Comparison of ENCODE assay signal across 26 mouse cellular contexts in the genomic region with DNA sequence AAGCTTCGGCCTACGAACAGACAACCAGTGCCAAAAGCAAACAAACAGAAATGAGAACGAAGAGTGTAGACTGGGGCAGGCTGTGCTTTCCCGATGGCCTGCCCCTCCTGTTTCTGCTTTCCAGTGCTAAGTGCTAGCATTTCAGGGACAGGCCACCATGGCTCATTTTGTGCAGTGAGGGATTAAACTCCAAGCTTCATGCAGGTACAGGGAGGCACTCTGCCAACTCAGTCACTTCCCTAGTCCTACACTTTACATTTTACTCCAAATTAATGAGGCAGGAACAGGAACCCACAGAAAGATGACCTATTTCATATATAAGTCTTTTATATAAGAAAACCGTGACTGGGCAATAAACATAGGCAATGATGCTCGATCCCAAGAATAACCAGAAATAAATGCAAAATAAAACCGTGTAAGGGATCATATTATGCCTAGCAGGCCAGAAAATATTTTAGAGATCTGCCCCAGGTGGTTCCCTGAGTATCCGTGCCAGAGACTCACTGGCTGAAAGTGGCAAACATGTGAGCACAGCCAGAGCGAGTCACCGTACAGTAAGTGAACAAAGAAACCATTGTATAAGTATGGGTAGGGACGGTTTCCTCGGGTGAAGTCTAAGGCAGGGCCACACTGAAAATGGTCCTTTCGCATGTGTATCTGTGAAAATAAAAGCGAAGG. TPM values are rescaled to one million over a fixed set of nuclear protein-coding genes. Genes with fewer than 3 reads are reported as not detected.
DNase-seq lines count a peak whose midpoint lies in the region; ATAC-seq lines count a peak whose summit lies in the region.
"Had no signal": no experiment of that assay in that cellular context is flagged by ENCODE, and none has a peak within 500 bp of the region (broad histone marks: within the 10 kb centered on the region; RNA-seq: fewer than 3 reads in every experiment).

No protein-coding gene starts in this region.

- H3K36me3 ChIP-seq in lung, embryonic 15.5 days: no peaks in the 10 kb centered on the region
- no peaks in the 10 kb centered on the region for H3K36me3 ChIP-seq in embryonic facial prominence, embryonic 14.5 days (ENCODE audit: control insufficient read depth, insufficient read depth, low read length)
- no peaks in the 10 kb centered on the region for H3K36me3 ChIP-seq in limb, embryonic 10.5 days
- H3K36me3 ChIP-seq: heart, embryonic 15.5 days; hindbrain, embryonic 15.5 days had no signal

- H3K4me2 ChIP-seq in lung, embryonic 15.5 days: no peak overlapping the region
- no peak overlapping the region for H3K4me2 ChIP-seq in embryonic facial prominence, embryonic 14.5 days (ENCODE audit: low read depth, low read length)
- H3K4me2 ChIP-seq: forebrain, embryonic 13.5 days; heart, embryonic 15.5 days; hindbrain, embryonic 15.5 days had no signal

- DNase-seq in lung, postnatal 10 days: no peak
- DNase-seq in embryonic facial prominence, embryonic 14.5 days (ENCODE audit: low spot score): peak; percentile 32
- DNase-seq in limb, embryonic 10.5 days (ENCODE audit: low spot score): peak; percentile 14
- no peak for DNase-seq in thymus, postnatal 0 days (ENCODE audit: low spot score)
- DNase-seq in kidney, postnatal 4 days: no peak
- DNase-seq: adrenal gland, postnatal 14 days; cerebellum, adult 11 months; embryo, embryonic 11 days; gastrocnemius, postnatal 14 days; heart, adult 2 months; kidney, adult 2 months; kidney, postnatal 10 days; layer of hippocampus, postnatal 36 days; lung, postnatal 4 days; retina, postnatal 1 day; right cerebral cortex, postnatal 4 days; thymus, postnatal 25 days had no signal

- no peak overlapping the region for H3K9ac ChIP-seq in lung, embryonic 15.5 days
- H3K9ac ChIP-seq in embryonic facial prominence, embryonic 14.5 days (ENCODE audit: low read depth, low read length): no peak overlapping the region
- H3K9ac ChIP-seq: forebrain, embryonic 13.5 days; heart, embryonic 15.5 days; hindbrain, embryonic 15.5 days; liver, embryonic 14.5 days had no signal

- no peaks in the 10 kb centered on the region for H3K4me1 ChIP-seq in lung, embryonic 15.5 days
- no peaks in the 10 kb centered on the region for H3K4me1 ChIP-seq in embryonic facial prominence, embryonic 14.5 days (ENCODE audit: control insufficient read depth, insufficient read depth, low read length)
- peaks cover 3% of the 10 kb centered on the region; the same call in 1 of the 2 replicates for H3K4me1 ChIP-seq in limb, embryonic 10.5 days
- H3K4me1 ChIP-seq: forebrain, embryonic 13.5 days; heart, embryonic 15.5 days; hindbrain, embryonic 15.5 days had no signal

- peak; percentile 35; the same call in 1 of the 2 replicates for ATAC-seq in lung, embryonic 15.5 days (ENCODE audit: borderline replicate concordance, extremely low read depth, low FRiP score, low TSS enrichment)
- peak; percentile 53; the same call in 1 of the 2 replicates for ATAC-seq in embryonic facial prominence, embryonic 14.5 days (ENCODE audit: low read depth)
- no peak for ATAC-seq in monocyte, adult 5-6 weeks (replicated peaks; ENCODE audit: insufficient number of reproducible peaks, low FRiP score, low TSS enrichment, poor library complexity, severe bottlenecking)
- ATAC-seq: forebrain, embryonic 13.5 days; Patski had no signal

- WGBS in lung, embryonic 15.5 days: 66% methylated on average over 14 of the region's 14 CpGs
- WGBS in embryonic facial prominence, embryonic 14.5 days: 60% methylated on average over 14 of the region's 14 CpGs
- WGBS in limb, embryonic 10.5 days: 92% methylated on average over 14 of the region's 14 CpGs

- no peaks in the 10 kb centered on the region for H3K9me3 ChIP-seq in lung, embryonic 15.5 days
- H3K9me3 ChIP-seq in embryonic facial prominence, embryonic 14.5 days (ENCODE audit: control insufficient read depth, low read length): no peaks in the 10 kb centered on the region
- no peaks in the 10 kb centered on the region for H3K9me3 ChIP-seq in limb, embryonic 10.5 days (replicated peaks)
- H3K9me3 ChIP-seq: forebrain, embryonic 13.5 days; heart, embryonic 15.5 days; hindbrain, embryonic 15.5 days had no signal

- H3K4me3 ChIP-seq in lung, embryonic 15.5 days: no peak overlapping the region
- H3K4me3 ChIP-seq in embryonic facial prominence, embryonic 14.5 days (ENCODE audit: low read depth, low read length): no peak overlapping the region
- no peak overlapping the region for H3K4me3 ChIP-seq in limb, embryonic 10.5 days
- H3K4me3 ChIP-seq: forebrain, embryonic 13.5 days; heart, adult 2 months; heart, embryonic 15.5 days; hindbrain, embryonic 15.5 days; layer of hippocampus, adult 2 months had no signal

- H3K27me3 ChIP-seq in lung, embryonic 15.5 days: peaks cover under 1% of the 10 kb centered on the region; the same call in 1 of the 2 replicates
- H3K27me3 ChIP-seq in embryonic facial prominence, embryonic 14.5 days (replicated peaks; ENCODE audit: control insufficient read depth, insufficient read depth, low read length): peaks cover 2% of the 10 kb centered on the region
- peaks cover 4% of the 10 kb centered on the region for H3K27me3 ChIP-seq in limb, embryonic 10.5 days (ENCODE audit: low read depth, poor library complexity, severe bottlenecking)

- H3K27ac ChIP-seq in lung, embryonic 15.5 days: no peak overlapping the region
- H3K27ac ChIP-seq in embryonic facial prominence, embryonic 14.5 days (replicated peaks; ENCODE audit: low read depth, low read length): peak overlapping the region; percentile 35; the same call in 1 of the 2 replicates
- H3K27ac ChIP-seq in limb, embryonic 10.5 days: no peak overlapping the region
- H3K27ac ChIP-seq: forebrain, embryonic 13.5 days; heart, adult 2 months; heart, embryonic 15.5 days; hindbrain, embryonic 15.5 days; layer of hippocampus, adult 2 months; liver, embryonic 14.5 days; stomach, postnatal 0 days had no signal

RNA-seq across cellular contexts. Expression of gene Zc3h12d, which starts 29.1 kb away (rescaled TPM):
- polyA plus RNA-seq in lung, embryonic 15.5 days (2015; fragmentation: Nextera tagmentation; extraction: Ambion mirVana): 0.14 and 0.23 TPM in 2 replicates
- polyA plus RNA-seq in embryonic facial prominence, embryonic 14.5 days (2014; fragmentation: Nextera tagmentation; extraction: Ambion mirVana): 0.11 and 0.24 TPM in 2 replicates
- not detected in 2 replicates for polyA plus RNA-seq in limb, embryonic 10.5 days (2016; fragmentation: Nextera tagmentation; extraction: Ambion mirVana)
- 2.4 and 2.5 TPM in 2 replicates for polyA plus RNA-seq in thymus, postnatal 0 days (2015; fragmentation: Nextera tagmentation; extraction: Ambion mirVana)
- total RNA-seq in monocyte, adult 5-6 weeks (2017): 20.3 to 26.7 TPM (median 25.0 TPM) in 3 replicates
- total RNA-seq: gastrocnemius, postnatal 14 days had no signal
- polyA plus RNA-seq: forebrain, embryonic 13.5 days; Patski had no signal

Comparison
In these comparisons a context has a peak if more than half of its experiments do, and no peak if none do; other contexts are left out.
1. DNase-seq: peak in embryonic facial prominence, embryonic 14.5 days (single experiment) and limb, embryonic 10.5 days (single experiment); none in lung, postnatal 10 days (single experiment), thymus, postnatal 0 days (single experiment) and kidney, postnatal 4 days (0 of 2).